21 mouse cellular contexts compared by ENCODE assay signal in genomic region chr16:88042458-88042857, GRCm38 (mm10).
DNase-seq lines count a peak whose midpoint lies in the region; ATAC-seq and TF ChIP-seq lines count a peak whose summit lies in the region.
"Had no signal": no experiment of that assay in that cellular context is flagged by ENCODE, and none has a peak within 500 bp of the region (broad histone marks: within the 10 kb centered on the region; RNA-seq: fewer than 3 reads in every experiment).

No protein-coding gene starts in this region.

- no peaks in the 10 kb centered on the region for H3K4me1 ChIP-seq in kidney, embryonic 14.5 days (ENCODE audit: control insufficient read depth, insufficient read depth, low read length)
- peaks cover 6% of the 10 kb centered on the region; the same call in 1 of the 2 replicates for H3K4me1 ChIP-seq in limb, embryonic 14.5 days (ENCODE audit: control insufficient read depth, insufficient read depth, low read length)
- no peaks in the 10 kb centered on the region for H3K4me1 ChIP-seq in cerebellum, adult 2 months (ENCODE audit: control insufficient read depth, insufficient read depth, low read length)
- H3K4me1 ChIP-seq: liver, embryonic 13.5 days; lung, embryonic 15.5 days had no signal

- H3K4me3 ChIP-seq in kidney, embryonic 14.5 days (ENCODE audit: low read length): no peak overlapping the region
- H3K4me3 ChIP-seq in limb, embryonic 14.5 days (replicated peaks; ENCODE audit: low read length): no peak overlapping the region
- no peak overlapping the region for H3K4me3 ChIP-seq in cerebellum, adult 2 months (replicated peaks; ENCODE audit: insufficient read depth, low read depth, low read length)
- H3K4me3 ChIP-seq: embryonic facial prominence, embryonic 13.5 days; forebrain, embryonic 10.5 days; liver, embryonic 13.5 days; lung, embryonic 15.5 days had no signal

- H3K9ac ChIP-seq in kidney, embryonic 14.5 days (ENCODE audit: low read depth, low read length): no peak overlapping the region
- no peak overlapping the region for H3K9ac ChIP-seq in limb, embryonic 14.5 days (ENCODE audit: low read depth, low read length, severe bottlenecking)
- H3K9ac ChIP-seq: embryonic facial prominence, embryonic 13.5 days; forebrain, postnatal 0 days; liver, embryonic 13.5 days; lung, embryonic 15.5 days had no signal

- no peaks in the 10 kb centered on the region for H3K27me3 ChIP-seq in kidney, embryonic 14.5 days (ENCODE audit: control insufficient read depth, insufficient read depth, low read length)
- no peaks in the 10 kb centered on the region for H3K27me3 ChIP-seq in limb, embryonic 14.5 days (ENCODE audit: control insufficient read depth, insufficient read depth, low read length)
- H3K27me3 ChIP-seq in cerebellum, adult 2 months (ENCODE audit: control insufficient read depth, insufficient read depth, low read length): no peaks in the 10 kb centered on the region
- H3K27me3 ChIP-seq: embryonic facial prominence, embryonic 13.5 days; liver, embryonic 13.5 days; lung, embryonic 15.5 days; Patski had no signal

- H3K4me2 ChIP-seq in kidney, embryonic 14.5 days (replicated peaks; ENCODE audit: low read depth, low read length): no peak overlapping the region
- H3K4me2 ChIP-seq in limb, embryonic 14.5 days (replicated peaks; ENCODE audit: low read depth, low read length, severe bottlenecking): no peak overlapping the region
- H3K4me2 ChIP-seq: embryonic facial prominence, embryonic 13.5 days; liver, embryonic 13.5 days; lung, embryonic 15.5 days had no signal

- H3K27ac ChIP-seq in kidney, embryonic 14.5 days (ENCODE audit: low read depth, low read length): no peak overlapping the region
- no peak overlapping the region for H3K27ac ChIP-seq in limb, embryonic 14.5 days (replicated peaks; ENCODE audit: low read depth, low read length)
- H3K27ac ChIP-seq in cerebellum, adult 2 months (ENCODE audit: insufficient read depth, low read length): no peak overlapping the region
- H3K27ac ChIP-seq: embryonic facial prominence, embryonic 13.5 days; forebrain, embryonic 10.5 days; liver, embryonic 13.5 days; lung, embryonic 15.5 days; macrophage had no signal

- WGBS in kidney, embryonic 14.5 days: 24% methylated on average over 6 of the region's 6 CpGs
- 22% methylated on average over 6 of the region's 6 CpGs for WGBS in limb, embryonic 14.5 days
- 61% methylated on average over 6 of the region's 6 CpGs for WGBS in cerebellum, adult 2 months

- no peak for TF ChIP-seq POLR2A in limb, embryonic 14.5 days (IDR thresholded peaks at IDR 0.05; ENCODE audit: borderline replicate concordance, extremely low read depth, insufficient read depth, insufficient read length)
- no peak for TF ChIP-seq POLR2A in cerebellum, adult 2 months (IDR thresholded peaks at IDR 0.05; ENCODE audit: borderline replicate concordance, insufficient read depth, low read length)

- H3K9me3 ChIP-seq in kidney, embryonic 14.5 days (ENCODE audit: control insufficient read depth, low read length): no peaks in the 10 kb centered on the region
- no peaks in the 10 kb centered on the region for H3K9me3 ChIP-seq in limb, embryonic 14.5 days (ENCODE audit: control insufficient read depth, low read length)
- H3K9me3 ChIP-seq: embryonic facial prominence, embryonic 13.5 days; forebrain, embryonic 10.5 days; liver, embryonic 13.5 days; lung, embryonic 15.5 days had no signal

- no peaks in the 10 kb centered on the region for H3K36me3 ChIP-seq in kidney, embryonic 14.5 days (ENCODE audit: control insufficient read depth, insufficient read depth, low read length)
- no peaks in the 10 kb centered on the region for H3K36me3 ChIP-seq in limb, embryonic 14.5 days (ENCODE audit: control insufficient read depth, insufficient read depth, low read length)
- H3K36me3 ChIP-seq: embryonic facial prominence, embryonic 13.5 days; forebrain, embryonic 10.5 days; liver, embryonic 13.5 days; lung, embryonic 15.5 days had no signal

- TF ChIP-seq CTCF in cerebellum, adult 2 months (IDR thresholded peaks at IDR 0.05; ENCODE audit: borderline replicate concordance, insufficient read depth, low read depth, low read length): no peak

- DNase-seq in kidney, adult 18-20 months: no peak
- DNase-seq in NIH3T3 (ENCODE audit: low read depth): peak; percentile 70
- DNase-seq in adrenal gland, postnatal 10 days: peak; percentile 18
- DNase-seq in limb, embryonic 14.5 days (ENCODE audit: low spot score): peak; percentile 73
- DNase-seq in cerebellum, adult 2 months: no peak
- DNase-seq: cerebellum, adult 11-12 months; cerebellum, postnatal 36 days; forebrain, postnatal 0 days; kidney, adult 2 months; kidney, postnatal 36 days; liver, embryonic 13.5 days; midbrain, embryonic 14.5 days; retina, postnatal 1 day; thymus, adult 2 months had no signal

- 0 out of 2 replicates have a peak, but pooled peaks have one; percentile 24 for ATAC-seq in kidney, embryonic 14.5 days (ENCODE audit: low FRiP score, low TSS enrichment)
- peak; percentile 71 for ATAC-seq in limb, embryonic 14.5 days (ENCODE audit: low FRiP score, low read depth)
- no peak for ATAC-seq in megakaryocyte progenitor cell, adult 5-6 weeks (replicated peaks; ENCODE audit: poor library complexity)
- ATAC-seq: forebrain, postnatal 0 days; Patski had no signal

Comparison
In these comparisons a context has a peak if more than half of its experiments do, and no peak if none do; other contexts are left out.
1. DNase-seq: peak in NIH3T3 (single experiment), adrenal gland, postnatal 10 days (single experiment) and limb, embryonic 14.5 days (single experiment); none in kidney, adult 18-20 months (single experiment) and cerebellum, adult 2 months (0 of 2).